Mouse (Mus musculus) gastrocnemius, adult 8-10 months (tissue): Measurements from ENCODE around the gene Ccdc15. TPM values are rescaled to one million over a fixed set of nuclear protein-coding genes. Genes with fewer than 3 reads are reported as not detected.

Experiments
- DNase-seq, 2 experiments: peaks; one replicate each; pipeline ENCODE4 v3.0.0; 2022; ENCODE audit warnings: low spot score in 2 of 2
- total RNA-seq, 4 experiments: library from RNA; stranded (reverse); gene quantifications; 2 replicates each; pipeline ENCODE4 v1.2.4; 2022

The Ccdc15 gene
- total RNA-seq, 4 experiments from 2014 or later: 1.3 to 1.7 (median 1.6) TPM

- DNase-seq: no peak
Observed at GRCm38 (mm10) chr9:37232201-37233195, 115.7 kb downstream of the Ccdc15 start.

GRCm38 (mm10) chr9:37230486-37231195 is 117.6 kb downstream of the Ccdc15 start:
- DNase-seq: no peak

- DNase-seq: peak; percentile 31 to 33
Observed at GRCm38 (mm10) chr9:37229880-37230325, 118.3 kb downstream of the Ccdc15 start.

Other genes with a start within 250 kb of the Ccdc15 start
- 10 to 100 TPM; 31.7 to 55.3 (median 36.5) TPM for gene Pknox2, start 201.0 kb downstream of the Ccdc15 start, total RNA-seq
- 1 to 10 TPM; 1.9 to 2.9 (median 2.8) TPM for gene Tmem218, start 140.2 kb downstream of the Ccdc15 start, total RNA-seq
- under 1 TPM; 0.17 to 0.65 (median 0.23) TPM for gene Slc37a2, start 92.7 kb downstream of the Ccdc15 start, total RNA-seq
- gene Hepacam, start 18.9 kb upstream of the Ccdc15 start, total RNA-seq: under 1 TPM in 1 of 4 experiments, not detected in 3; 0.21 TPM
- 1 to 10 TPM; 6.8 to 9.2 (median 7.1) TPM for gene Robo4, start 53.5 kb upstream of the Ccdc15 start, total RNA-seq
- not detected for gene Robo3, start 84.8 kb upstream of the Ccdc15 start, total RNA-seq
- gene Msantd2, start 140.9 kb upstream of the Ccdc15 start, total RNA-seq: 1 to 10 TPM; 2.2 to 3.2 (median 2.3) TPM
- gene Esam, start 179.6 kb upstream of the Ccdc15 start, total RNA-seq: 10 to 100 TPM; 11.7 to 19.3 (median 15.3) TPM
- 1 to 10 TPM in 1 of 4 experiments, under 1 TPM in 3; 0.70 to 2.1 (median 0.78) TPM for gene Vsig2, start 190.8 kb upstream of the Ccdc15 start, total RNA-seq
- gene Nrgn, start 204.5 kb upstream of the Ccdc15 start, total RNA-seq: under 1 TPM; 0.44 to 0.67 (median 0.55) TPM
- gene Siae, start 207.3 kb upstream of the Ccdc15 start, total RNA-seq: 1 to 10 TPM; 3.5 to 5.0 (median 4.1) TPM